In the genomic region with DNA sequence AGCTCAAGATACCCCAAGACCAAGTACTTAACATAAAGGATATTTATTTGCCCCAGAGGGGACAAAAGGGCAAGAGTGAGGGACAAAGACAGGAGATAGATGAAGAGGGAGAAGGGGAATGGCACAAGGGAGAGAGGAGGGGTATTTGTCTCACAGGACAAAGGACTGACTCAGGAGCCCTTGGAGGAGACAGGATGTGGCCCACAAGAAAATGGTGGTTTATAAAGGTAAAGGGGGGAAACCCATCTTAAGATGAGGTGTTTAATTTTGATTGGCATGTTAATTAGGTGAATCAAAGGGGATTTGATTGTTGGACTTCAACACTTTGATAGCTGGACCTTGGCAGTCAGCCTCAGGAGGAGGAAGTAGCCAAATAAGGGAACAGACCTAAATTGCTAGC, we compare ENCODE assay signal across 22 mouse cellular contexts. TPM values are rescaled to one million over a fixed set of nuclear protein-coding genes. Genes with fewer than 3 reads are reported as not detected.
DNase-seq lines count a peak whose midpoint lies in the region; ATAC-seq lines count a peak whose summit lies in the region.
"Had no signal": no experiment of that assay in that cellular context is flagged by ENCODE, and none has a peak within 500 bp of the region (broad histone marks: within the 10 kb centered on the region; RNA-seq: fewer than 3 reads in every experiment).

No protein-coding gene starts in this region.

- no peak overlapping the region for H3K4me2 ChIP-seq in kidney, embryonic 16.5 days (replicated peaks; ENCODE audit: low read depth, low read length)
- H3K4me2 ChIP-seq: embryonic facial prominence, embryonic 13.5 days; embryonic facial prominence, embryonic 15.5 days; forebrain, embryonic 12.5 days had no signal

- peaks cover 3% of the 10 kb centered on the region; the same call in 1 of the 2 replicates for H3K4me1 ChIP-seq in kidney, embryonic 16.5 days (ENCODE audit: insufficient read depth, low read length)
- H3K4me1 ChIP-seq: embryonic facial prominence, embryonic 13.5 days; embryonic facial prominence, embryonic 15.5 days; forebrain, embryonic 10.5 days; forebrain, embryonic 12.5 days had no signal

- H3K9me3 ChIP-seq in kidney, embryonic 16.5 days (ENCODE audit: low read length), result no peaks in the 10 kb centered on the region
- H3K9me3 ChIP-seq: embryonic facial prominence, embryonic 13.5 days; embryonic facial prominence, embryonic 15.5 days; forebrain, embryonic 10.5 days; forebrain, embryonic 12.5 days had no signal

- peak; percentile 46 for ATAC-seq in inflammation-experienced regulatory T-cells, adult 6 months
- ATAC-seq in kidney, embryonic 16.5 days (ENCODE audit: low FRiP score, low TSS enrichment), result no peak
- ATAC-seq: forebrain, embryonic 14.5 days; forebrain, embryonic 16.5 days had no signal

- no peaks in the 10 kb centered on the region for H3K27me3 ChIP-seq in kidney, embryonic 16.5 days (ENCODE audit: insufficient read depth, low read length)
- H3K27me3 ChIP-seq: embryonic facial prominence, embryonic 13.5 days; embryonic facial prominence, embryonic 15.5 days; forebrain, embryonic 12.5 days had no signal

- H3K9ac ChIP-seq in kidney, embryonic 16.5 days (replicated peaks; ENCODE audit: low read length), result no peak overlapping the region
- H3K9ac ChIP-seq: embryonic facial prominence, embryonic 13.5 days; embryonic facial prominence, embryonic 15.5 days; forebrain, embryonic 12.5 days had no signal

- no peaks in the 10 kb centered on the region for H3K36me3 ChIP-seq in kidney, embryonic 16.5 days (ENCODE audit: insufficient read depth, low read length)
- H3K36me3 ChIP-seq: embryonic facial prominence, embryonic 13.5 days; embryonic facial prominence, embryonic 15.5 days; forebrain, embryonic 10.5 days; forebrain, embryonic 12.5 days had no signal

- no peak overlapping the region for H3K4me3 ChIP-seq in kidney, embryonic 16.5 days (ENCODE audit: low read length)
- H3K4me3 ChIP-seq: embryonic facial prominence, embryonic 13.5 days; embryonic facial prominence, embryonic 15.5 days; erythroblast, embryonic 14.5 days; forebrain, embryonic 10.5 days; forebrain, embryonic 12.5 days had no signal

- H3K27ac ChIP-seq in kidney, embryonic 16.5 days (ENCODE audit: low read length), result no peak overlapping the region
- H3K27ac ChIP-seq: embryonic facial prominence, embryonic 13.5 days; embryonic facial prominence, embryonic 15.5 days; forebrain, embryonic 10.5 days; forebrain, embryonic 12.5 days had no signal

- peak; percentile 28 for DNase-seq in heart, adult 11 months
- DNase-seq in heart, adult 8-10 months (ENCODE audit: low spot score), result no peak
- DNase-seq in right cerebral cortex, postnatal 25 days, result no peak
- DNase-seq: adrenal gland, adult 8-10 months; adrenal gland, postnatal 25 days; B cell, adult 2 months; cerebellum, adult 11 months; cerebellum, adult 18-20 months; cerebellum, adult 8-10 months; cerebellum, adult 9-11 months; cerebellum, postnatal 14 days; cerebellum, postnatal 36 days; embryo, embryonic 11 days had no signal

RNA-seq across cellular contexts. Expression of a gene that starts 44.7 kb away (rescaled TPM):
- total RNA-seq in heart, adult 8-10 months (2022), result 10 to 100 TPM; 39.1 to 46.5 (median 45.1) TPM
- polyA plus RNA-seq in inflammation-experienced regulatory T-cells, adult 6 months (2017; shearing (Covaris generic)), result 1 to 10 TPM; 1.0 to 2.5 (median 2.0) TPM
- 3.2 and 3.7 TPM in 2 replicates for polyA plus RNA-seq in kidney, embryonic 16.5 days (2015; fragmentation: Nextera tagmentation; extraction: Ambion mirVana)
